Mouse (Mus musculus) gastrocnemius, adult 18-20 months (tissue): Measurements from ENCODE around the gene Il13. TPM values are rescaled to one million over a fixed set of nuclear protein-coding genes. Genes with fewer than 3 reads are reported as not detected.

ENCODE experiments used
- DNase-seq: peaks from one replicate; pipeline ENCODE4 v3.0.0; 2021; ENCODE audit warnings: low spot score
- total RNA-seq, 2 experiments: library from RNA; stranded (reverse); gene quantifications; 2 replicates each; pipeline ENCODE4 v1.2.3; 2021

Il13 gene
- total RNA-seq, 2 experiments from 2014 or later = not detected

DNA sequence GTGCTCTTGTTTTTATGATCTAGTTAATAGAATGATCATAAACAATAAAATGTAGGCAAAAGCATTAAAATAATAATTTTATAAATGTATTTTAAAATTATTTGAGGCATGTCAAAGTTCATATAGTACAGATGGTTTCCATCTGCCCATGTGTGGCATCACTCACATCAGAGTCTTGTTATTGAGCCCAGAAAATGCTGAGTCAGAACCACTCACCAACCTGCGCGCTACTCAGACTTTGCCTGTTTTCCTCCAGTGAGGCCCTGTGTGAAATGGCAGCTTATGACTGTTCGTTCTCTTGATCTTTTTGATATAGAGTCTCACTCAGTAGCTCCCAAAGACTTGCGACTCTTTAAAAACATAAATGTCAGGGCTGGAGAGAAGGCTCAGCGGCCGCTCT lies 49.0 kb downstream of the Il13 start:
- no peak for DNase-seq

DNA sequence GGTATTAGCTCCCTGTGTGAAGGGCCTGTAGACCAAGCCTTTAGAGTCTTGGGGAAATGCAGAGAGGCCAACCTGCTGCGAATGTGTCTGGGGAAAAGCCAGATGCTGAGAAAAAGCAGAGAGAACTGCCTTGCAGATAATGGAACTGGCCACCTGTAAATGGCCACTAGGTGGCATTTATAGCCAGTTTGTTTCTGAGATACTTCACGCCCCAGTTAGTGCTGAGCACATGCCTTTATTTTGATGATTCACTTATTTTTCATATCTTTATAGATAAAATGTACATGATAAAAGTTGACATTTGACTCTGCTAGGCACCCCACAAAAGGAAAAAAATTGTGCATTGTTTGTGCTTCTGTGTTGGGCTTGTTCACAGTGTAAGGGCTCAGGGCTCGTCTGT lies 49.7 kb downstream of the Il13 start:
- DNase-seq = no peak

DNA sequence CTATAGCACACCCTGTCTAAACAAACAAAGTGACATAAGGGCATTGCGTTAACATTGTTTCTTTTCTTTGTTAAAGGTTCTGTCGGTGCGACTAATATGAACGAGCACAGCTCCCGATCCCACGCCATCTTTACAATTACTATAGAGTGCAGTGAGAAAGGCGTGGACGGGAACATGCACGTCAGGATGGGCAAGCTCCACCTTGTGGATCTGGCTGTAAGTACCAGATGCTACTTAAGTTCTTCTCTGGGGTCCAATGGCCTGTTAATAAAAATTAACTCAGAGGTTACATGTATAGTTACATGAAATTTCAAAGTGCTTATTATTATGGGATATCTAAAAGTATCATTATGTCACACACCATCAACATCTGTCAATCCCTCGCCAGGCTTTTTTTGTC lies 51.4 kb downstream of the Il13 start:
- no peak for DNase-seq

Other genes with a start within 250 kb of the Il13 start
- gene Leap2, start 211.5 kb downstream of the Il13 start, total RNA-seq = not detected
- 1,000 to 10,000 TPM; 1,298 to 1,311 TPM for gene Uqcrq, start 203.9 kb downstream of the Il13 start, total RNA-seq
- under 1 TPM; 0.11 to 0.17 TPM for gene Gdf9, start 203.7 kb downstream of the Il13 start, total RNA-seq
- gene Gm10447, start 177.6 kb downstream of the Il13 start, total RNA-seq = not detected
- under 1 TPM; 0.71 to 0.73 TPM for gene Shroom1, start 177.5 kb downstream of the Il13 start, total RNA-seq
- gene Gm9837, start 164.2 kb downstream of the Il13 start, total RNA-seq = not detected
- not detected for gene Gm9945, start 154.5 kb downstream of the Il13 start, total RNA-seq
- under 1 TPM; 0.07 TPM for gene Sowaha, start 154.4 kb downstream of the Il13 start, total RNA-seq
- gene Sept8, start 115.4 kb downstream of the Il13 start, total RNA-seq = 10 to 100 TPM in 1 of 2 experiments, 1 to 10 TPM in 1; 8.4 to 10.3 TPM
- 1 to 10 TPM; 4.5 to 5.0 TPM for gene Kif3a, start 67.3 kb downstream of the Il13 start, total RNA-seq
- gene Il4, start 16.0 kb downstream of the Il13 start, total RNA-seq = not detected
- gene Rad50, start 72.6 kb upstream of the Il13 start, total RNA-seq = 1 to 10 TPM; 4.3 to 5.4 TPM
- gene Il5, start 86.1 kb upstream of the Il13 start, total RNA-seq = not detected
- 1 to 10 TPM; 4.7 to 9.9 TPM for gene Irf1, start 135.3 kb upstream of the Il13 start, total RNA-seq
- not detected for gene Gm17334, start 138.5 kb upstream of the Il13 start, total RNA-seq
- gene Gm12216, start 224.6 kb upstream of the Il13 start, total RNA-seq = 1 to 10 TPM in 1 of 2 experiments, under 1 TPM in 1; 0.84 to 2.1 TPM